Mouse (Mus musculus) A20 (cell line): Measurements from ENCODE around the gene Capn7.

Experiments
- DNase-seq: peaks from one replicate; pipeline ENCODE4 v3.0.0-alpha.2; 2011; ENCODE audit warnings: low read depth, low spot score

The Capn7 gene

DNA sequence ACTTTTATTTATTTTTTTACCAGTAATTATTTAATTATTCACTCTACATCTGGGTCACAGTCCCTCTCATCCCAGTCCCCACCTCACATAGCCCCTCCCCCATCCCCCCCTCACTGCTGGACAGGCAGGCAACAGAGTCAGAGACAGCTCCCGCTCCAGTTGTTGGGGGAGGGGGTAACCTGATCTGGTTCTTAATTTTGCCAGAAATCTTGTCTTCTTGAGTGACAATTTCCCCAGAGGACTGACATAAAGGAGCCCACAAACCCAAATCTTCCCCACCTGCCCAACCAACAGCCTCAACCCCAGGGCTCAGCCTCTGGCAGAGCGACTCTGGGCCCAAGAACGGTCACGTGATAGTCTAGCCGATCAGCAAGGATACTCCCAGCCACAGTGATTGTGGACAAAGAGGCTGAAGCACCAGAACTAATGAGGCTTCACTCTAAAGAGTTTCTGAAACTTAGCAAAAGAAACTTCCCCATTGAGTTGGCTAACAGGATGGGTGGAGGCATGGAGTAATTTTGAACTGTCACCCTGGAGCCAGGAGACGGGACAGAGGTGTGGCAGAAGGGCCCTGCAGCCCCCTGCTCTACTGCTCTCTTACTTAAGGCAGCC lies 77.1 kb downstream of the Capn7 start:
- DNase-seq = no peak

DNA sequence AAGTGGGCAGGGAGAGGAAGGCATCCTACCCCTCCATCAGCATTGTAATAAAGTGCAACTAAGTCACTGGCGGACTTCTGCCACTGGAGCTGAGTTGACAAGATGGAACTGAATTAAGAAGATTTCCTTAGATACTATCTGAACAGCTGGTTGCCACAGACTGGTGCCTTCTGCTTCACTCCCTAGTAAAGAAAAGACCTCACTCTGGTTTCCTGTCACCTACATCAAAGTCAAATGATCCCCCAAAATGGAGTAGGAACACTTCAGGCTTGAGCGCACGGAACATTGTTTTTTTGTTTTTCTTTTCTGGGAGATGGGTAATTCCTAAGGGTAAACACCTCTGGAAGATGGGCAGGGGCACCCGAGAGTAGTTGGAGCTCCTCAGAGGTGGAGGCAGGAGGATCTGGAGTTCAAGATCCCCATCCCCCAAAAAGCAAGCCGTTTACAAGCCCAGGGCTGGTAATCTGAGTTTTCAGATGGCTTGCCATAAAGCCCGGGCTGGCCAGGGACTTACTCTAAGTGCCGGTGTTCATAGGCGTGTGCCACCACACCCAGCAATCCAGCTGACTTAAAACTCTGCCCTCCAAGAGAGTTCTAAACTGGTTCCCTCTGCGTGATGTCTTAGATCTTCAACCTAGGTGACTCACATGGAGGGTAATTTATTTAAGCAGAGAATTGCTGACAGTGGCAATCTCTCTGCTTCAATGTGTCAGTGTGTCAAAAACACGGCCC lies 78.0 kb downstream of the Capn7 start:
- DNase-seq = no peak

DNA sequence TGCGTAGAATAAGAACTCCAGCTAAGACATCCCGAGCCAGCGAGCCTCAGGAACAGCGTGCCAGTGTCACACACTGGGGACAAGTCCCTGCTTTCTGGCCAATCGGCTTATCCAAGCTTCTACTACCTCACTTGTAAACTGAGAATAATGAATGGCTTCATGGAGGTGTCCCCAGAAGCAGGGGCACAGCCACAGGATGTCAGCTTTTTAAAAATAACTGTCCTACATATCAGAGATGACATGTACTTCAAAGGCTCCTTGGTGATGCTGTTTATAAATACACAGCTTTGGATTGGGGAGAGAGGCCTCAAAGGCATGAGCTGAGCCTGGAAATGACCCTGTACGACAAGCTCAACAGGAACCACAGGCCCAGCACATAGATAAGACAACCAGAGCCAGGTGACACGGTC lies 78.5 kb downstream of the Capn7 start:
- no peak for DNase-seq

DNA sequence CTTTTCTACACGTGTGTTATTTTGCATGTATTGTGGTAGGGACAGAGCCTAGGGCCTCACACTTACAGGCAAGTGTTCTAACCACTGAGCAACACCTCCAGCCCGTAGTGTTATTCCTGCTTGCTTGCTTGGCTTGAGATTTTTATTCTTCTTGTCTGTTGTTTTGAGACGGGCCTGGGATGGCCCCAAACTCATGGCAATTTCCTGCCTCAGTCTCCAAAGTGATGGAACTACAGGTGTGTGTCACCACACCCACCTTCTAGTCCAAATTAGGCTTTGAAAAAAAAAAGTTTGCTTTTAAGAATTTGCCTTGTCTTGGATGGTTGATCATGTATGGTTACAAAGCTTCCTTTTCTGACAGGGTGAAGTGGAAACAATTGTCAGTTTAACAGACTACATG lies 80.0 kb downstream of the Capn7 start:
- peak; percentile 91 for DNase-seq

DNA sequence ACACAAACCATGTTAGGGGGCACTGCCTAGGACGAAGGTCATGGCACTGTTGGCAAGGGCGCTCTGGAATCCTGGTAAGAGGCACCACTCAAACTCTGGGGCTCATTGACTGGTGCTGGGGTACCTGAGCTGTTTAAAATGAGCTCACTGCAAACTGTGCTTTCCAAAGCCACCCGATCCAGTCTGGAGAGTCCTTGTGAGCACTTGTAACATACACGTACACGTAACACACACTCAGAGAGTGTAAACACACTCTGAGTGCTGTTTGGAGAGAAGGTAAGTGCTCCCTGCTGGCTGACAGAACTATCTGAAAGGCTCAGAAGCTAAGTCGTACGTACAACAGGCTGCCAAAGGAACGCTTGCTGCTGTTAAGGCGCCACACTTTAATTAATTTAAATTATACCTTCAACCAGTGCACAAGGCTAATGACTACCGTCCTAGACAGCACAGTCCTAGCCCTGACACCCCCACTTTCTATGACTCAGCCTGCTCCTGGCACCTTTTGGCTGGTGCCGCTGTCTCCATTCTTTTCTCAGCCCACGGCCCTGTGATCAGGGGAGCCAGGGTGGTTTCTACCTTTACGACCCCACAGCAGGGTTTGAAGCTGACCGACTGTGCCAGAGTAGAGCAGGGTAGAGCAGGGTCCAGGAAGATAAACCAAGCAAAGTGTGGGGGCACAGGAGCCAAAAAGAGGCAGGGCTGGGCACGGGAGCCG lies 80.6 kb downstream of the Capn7 start:
- no peak for DNase-seq

DNA sequence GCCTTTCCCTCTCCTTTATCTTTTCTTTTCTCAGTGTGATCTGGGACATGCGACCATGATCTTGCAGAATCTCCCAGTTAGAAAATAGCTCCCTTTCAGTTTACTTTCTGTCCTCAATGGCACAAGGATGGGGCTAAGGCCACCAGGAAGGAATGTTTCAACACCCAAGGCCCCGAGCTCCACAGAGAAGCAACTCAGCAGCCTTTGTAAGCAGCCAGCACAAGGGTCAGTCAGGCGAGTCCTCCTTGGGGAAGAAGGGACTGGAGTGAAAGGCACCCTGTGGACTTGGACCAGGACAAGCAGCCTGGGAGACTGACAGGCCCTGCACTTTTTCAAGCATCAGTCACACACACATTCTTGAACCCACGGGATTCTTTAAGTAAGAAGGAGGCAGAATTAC lies 82.8 kb downstream of the Capn7 start:
- DNase-seq = no peak

DNA sequence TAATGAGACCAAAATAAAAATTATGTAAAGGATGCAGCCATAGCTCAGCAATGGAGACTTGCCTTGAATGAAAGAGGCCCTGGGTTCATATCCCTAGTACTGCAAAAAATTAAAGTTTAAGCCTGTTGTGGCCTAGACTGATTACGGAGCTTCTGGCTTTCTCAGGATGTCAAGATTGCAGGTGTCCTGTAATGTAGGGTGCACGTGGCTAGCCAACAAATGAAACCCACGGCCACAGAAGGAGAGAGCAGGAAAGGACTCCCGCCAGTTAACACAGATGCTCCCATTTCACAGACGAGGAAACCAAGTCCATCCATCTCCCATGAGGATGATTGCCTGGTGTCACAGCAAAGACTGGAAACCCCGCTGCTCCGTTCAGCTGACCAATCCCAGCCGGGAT lies 83.7 kb downstream of the Capn7 start:
- no peak for DNase-seq

DNA sequence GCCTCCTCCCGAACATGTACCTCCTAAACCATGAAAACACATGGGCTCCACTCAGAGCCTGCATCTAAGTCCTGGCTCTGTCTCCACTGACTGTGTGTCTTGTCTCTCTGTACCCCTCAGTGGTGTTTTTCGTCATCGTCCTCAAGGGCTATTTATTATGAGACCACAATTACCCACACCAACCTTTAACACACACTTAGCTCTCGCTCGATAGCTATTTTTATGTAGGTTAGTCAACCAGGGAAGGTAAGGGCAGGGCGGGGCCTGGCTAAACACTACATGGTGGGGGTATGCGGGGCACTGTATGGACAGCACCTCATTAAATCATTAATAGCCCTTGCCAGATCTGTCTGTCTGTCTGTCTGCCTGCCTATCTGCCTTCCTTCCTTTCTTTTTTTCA lies 84.1 kb downstream of the Capn7 start:
- peak; percentile 82 for DNase-seq

DNA sequence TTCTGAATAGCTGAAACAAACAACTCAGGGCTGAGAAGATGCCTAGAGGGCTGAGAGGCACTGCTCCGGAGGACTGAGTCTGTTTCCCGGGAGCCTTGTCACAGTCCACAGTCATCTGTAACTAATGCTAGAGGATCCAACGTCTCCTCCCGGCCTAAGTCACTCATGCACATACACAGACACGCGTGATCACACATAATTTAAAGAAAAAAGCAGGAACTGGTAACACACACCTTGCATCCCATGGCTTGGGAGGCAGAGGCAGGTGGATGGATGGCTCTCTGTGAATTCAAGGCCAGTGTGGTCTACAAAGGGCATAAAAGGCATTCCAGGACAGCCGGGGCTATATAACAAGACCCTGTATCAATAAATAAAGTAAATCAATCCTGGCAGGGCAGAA lies 84.5 kb downstream of the Capn7 start:
- no peak for DNase-seq
